Mouse (Mus musculus): ENCODE measurements around the gene Cacna1d. TPM values are rescaled to one million over a fixed set of nuclear protein-coding genes. Genes with fewer than 3 reads are reported as not detected.

The Cacna1d gene
- total and polyA plus RNA-seq, 3 experiments = 0.04 to 0.66 (median 0.08) TPM

DNA sequence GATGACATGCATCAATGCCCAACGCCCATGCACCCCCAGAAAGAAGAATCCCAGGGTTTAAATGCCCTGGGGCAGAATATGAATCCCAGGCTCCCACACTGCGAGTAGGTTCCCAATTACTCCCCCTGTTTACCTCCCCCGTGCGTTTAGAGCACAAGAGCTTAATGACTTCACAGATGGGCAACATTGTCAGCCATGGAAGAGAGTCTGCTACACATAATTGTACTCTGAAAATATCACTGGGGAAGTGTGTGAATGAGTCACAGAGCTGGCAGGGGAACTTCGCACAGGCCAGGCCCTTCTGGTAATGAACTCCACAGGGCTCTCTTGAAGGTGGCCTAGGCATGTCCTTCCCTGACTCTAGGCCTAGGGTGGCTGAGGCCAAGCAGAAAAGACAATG lies 125.4 kb downstream of the Cacna1d start:
- in situ Hi-C loops (cut with MboI; ENCODE audit: low pct_ligation_motif_present, low pct_unique_long_range_greater_than_20kb, low sequenced_read_pairs) (no loop called here), dilution Hi-C loops (cut with MboI; ENCODE audit: extremely low pct_ligation_motif_present, extremely low pct_unique_long_range_greater_than_20kb, low sequenced_read_pairs) (no loop called here)
- peak; percentile 58 for DNase-seq (ENCODE audit: extremely low read depth)
- Histone ChIP-seq H3K27me3 (replicated peaks) (no peaks in the 10 kb centered on the region), H3K4me3 (replicated peaks in 1 of 3; ENCODE audit: low read depth in 2 of 3, low read length in 2 of 3, poor library complexity in 1 of 3) (no peak overlapping the region), H3K9me3 (replicated peaks; ENCODE audit: low read length) (no peaks in the 10 kb centered on the region), H3K9ac (ENCODE audit: insufficient read depth, low read depth) (no peak overlapping the region), H3K79me2 (replicated peaks; ENCODE audit: control insufficient read depth, extremely low read depth, insufficient read depth, poor library complexity, severe bottlenecking) (no peaks in the 10 kb centered on the region), H3K4me1 (ENCODE audit: control insufficient read depth in 1 of 2, insufficient read depth in 2 of 2) (peaks cover 7 to 68% of the 10 kb centered on the region in 2 experiments), H3K36me3 (replicated peaks in 1 of 2; ENCODE audit: control insufficient read depth in 1 of 2, insufficient read depth in 1 of 2, low read length in 1 of 2) (no peaks in the 10 kb centered on the region), H3K4me2 (ENCODE audit: insufficient read depth, low read depth, poor library complexity, severe bottlenecking) (no peak overlapping the region), H3K27ac (ENCODE audit: insufficient read depth, low read depth) (no peak overlapping the region)
- TF ChIP-seq RAD21 (IDR thresholded peaks at IDR 0.05; ENCODE audit: low read depth, low read length) (no peak), POLR2AphosphoS2 (IDR thresholded peaks at IDR 0.05; ENCODE audit: low read depth, low read length) (no peak), TCF12 (IDR thresholded peaks at IDR 0.05; ENCODE audit: low read depth, low read length) (0 out of 2 replicates have a peak, but pooled peaks have one; percentile 17), KAT2A (IDR thresholded peaks at IDR 0.05; ENCODE audit: insufficient replicate concordance, low read length) (no peak), MAX (IDR thresholded peaks at IDR 0.05; ENCODE audit: low read length) (no peak), TBP (conservative IDR thresholded peaks at IDR 0.05; ENCODE audit: low read depth, low read length) (no peak), MEF2A (IDR thresholded peaks at IDR 0.05; ENCODE audit: borderline replicate concordance, low read depth, low read length) (peak; percentile 62; the same call in 1 of the 2 replicates), RCOR1 (conservative IDR thresholded peaks at IDR 0.05; ENCODE audit: low read depth, low read length) (no peak), SMC3 (IDR thresholded peaks at IDR 0.05; ENCODE audit: low read depth, low read length) (no peak), NELFE (IDR thresholded peaks at IDR 0.05; ENCODE audit: low read depth, low read length) (no peak), JUN (IDR thresholded peaks at IDR 0.05; ENCODE audit: insufficient read depth, low read depth, low read length) (no peak), ETS1 (conservative IDR thresholded peaks at IDR 0.05; ENCODE audit: low read depth, low read length) (peak; percentile 27; the same call in 1 of the 2 replicates), CHD2 (IDR thresholded peaks at IDR 0.05; ENCODE audit: low read length) (no peak), HCFC1 (IDR thresholded peaks at IDR 0.05; ENCODE audit: low read depth, low read length) (no peak), USF2 (conservative IDR thresholded peaks at IDR 0.05; ENCODE audit: low read depth, low read length) (no peak), MXI1 (IDR thresholded peaks at IDR 0.05; ENCODE audit: low read depth, low read length) (no peak), EP300 (IDR thresholded peaks at IDR 0.05; ENCODE audit: low read length) (no peak), ZNF384 (IDR thresholded peaks at IDR 0.05; ENCODE audit: low read depth, low read length) (no peak), IRF4 (IDR thresholded peaks at IDR 0.05; ENCODE audit: low read depth, low read length) (peak; percentile 56), MYC (IDR thresholded peaks at IDR 0.05; ENCODE audit: low read depth, low read length) (no peak), USF1 (IDR thresholded peaks at IDR 0.05; ENCODE audit: low read depth, low read length) (no peak), ZC3H11A (IDR thresholded peaks at IDR 0.05; ENCODE audit: low read depth, low read length) (no peak), CHD1 (IDR thresholded peaks at IDR 0.05; ENCODE audit: low read depth, low read length) (no peak), MAFK (IDR thresholded peaks at IDR 0.05; ENCODE audit: insufficient replicate concordance, low read length) (no peak), JUND (conservative IDR thresholded peaks at IDR 0.05; ENCODE audit: low read depth, low read length) (no peak)

Data from CH12.LX (cell line).